Mouse (Mus musculus) intestine, embryonic 14.5 days (tissue): ENCODE measurements around the gene Stard3. TPM values are rescaled to one million over a fixed set of nuclear protein-coding genes. Genes with fewer than 3 reads are reported as not detected.

ENCODE experiments used
- ATAC-seq: fragments of 200-750 bp; cut with Nextera tagmentation; replicated peaks from 2 replicates; pipeline ENCODE4 v1.8.0; 2017; ENCODE audit warnings: low read depth, moderate number of reproducible peaks, moderate TSS enrichment, moderate library complexity; ENCODE audit not compliant: low FRiP score, low TSS enrichment
- DNase-seq: peaks from one replicate; pipeline ENCODE4 v3.0.0-alpha.2; 2018; ENCODE audit warnings: low spot score
- H3K27ac ChIP-seq: fragments of 300-500 bp; sonication (generic); 2 replicates; pipeline ENCODE4 v1.5.1; 2014; ENCODE audit warnings: low read depth, mild to moderate bottlenecking, control low read depth
- H3K27me3 ChIP-seq: fragments of 300-500 bp; sonication (generic); replicated peaks from 2 replicates; pipeline ENCODE4 v1.6.1; 2014; ENCODE audit warnings: low read length, control low read depth; ENCODE audit not compliant: control insufficient read depth, insufficient read depth
- H3K36me3 ChIP-seq: fragments of 300-500 bp; sonication (generic); 2 replicates; pipeline ENCODE4 v1.6.1; 2014; ENCODE audit warnings: low read length, control low read depth; ENCODE audit not compliant: control insufficient read depth, insufficient read depth
- H3K4me1 ChIP-seq: fragments of 300-500 bp; sonication (generic); replicated peaks from 2 replicates; pipeline ENCODE4 v1.6.1; 2014; ENCODE audit warnings: low read length, control low read depth, mixed read lengths; ENCODE audit not compliant: control insufficient read depth, insufficient read depth
- H3K4me2 ChIP-seq: fragments of 300-500 bp; sonication (generic); 2 replicates; pipeline ENCODE4 v1.6.1; 2014; ENCODE audit warnings: low read length
- H3K4me3 ChIP-seq: fragments of 300-500 bp; sonication (generic); 2 replicates; pipeline ENCODE4 v1.5.1; 2014; ENCODE audit warnings: low read depth, low read length, control low read depth, mixed read lengths
- H3K9ac ChIP-seq: fragments of 300-500 bp; sonication (generic); 2 replicates; pipeline ENCODE4 v1.6.1; 2014; ENCODE audit warnings: mild to moderate bottlenecking, low read length
- H3K9me3 ChIP-seq: fragments of 300-500 bp; sonication (generic); 2 replicates; pipeline ENCODE4 v1.6.1; 2016; ENCODE audit warnings: low read length, control low read depth; ENCODE audit not compliant: control insufficient read depth
- WGBS: fragments of 180-500 bp; shearing (Covaris S2); extraction: QIAGEN DNeasy Blood & Tissue Kit; methylation state at CpG from one replicate; pipeline ENCODE4 v1.1.7; 2014; 5-methylcytosine and 5-hydroxymethylcytosine counted together
- polyA plus RNA-seq: library from polyadenylated mRNA; unstranded; fragments of >200 nt; fragmentation: Nextera tagmentation; extraction: Ambion mirVana; gene quantifications from 2 replicates; pipeline ENCODE4 v1.2.1, GENCODE M21; 2014

Gene Stard3
- polyA plus RNA-seq, 1 experiment from 2014 or later: 40.5 TPM

- no peaks in the 10 kb centered on the region for H3K36me3 ChIP-seq
- H3K27me3 ChIP-seq: peaks cover 41% of the 10 kb centered on the region
- WGBS: 50% methylated on average over 14 of the region's 14 CpGs
- 0 out of 2 replicates have a peak, but pooled peaks cover 3% of the 10 kb centered on the region for H3K4me1 ChIP-seq
- ATAC-seq (no peak), DNase-seq (no peak)
- H3K4me2 ChIP-seq: no peak overlapping the region
- no peak overlapping the region for H3K9ac ChIP-seq
- no peak overlapping the region for H3K4me3 ChIP-seq
- no peak overlapping the region for H3K27ac ChIP-seq
- no peaks in the 10 kb centered on the region for H3K9me3 ChIP-seq
Observed at GRCm38 (mm10) chr11:98387056-98387577, 28.9 kb downstream of the Stard3 start.

- Histone ChIP-seq H3K27ac (no peak overlapping the region), H3K27me3 (peaks cover 41% of the 10 kb centered on the region), H3K4me1 (0 out of 2 replicates have a peak, but pooled peaks cover 9% of the 10 kb centered on the region), H3K36me3 (no peaks in the 10 kb centered on the region), H3K9me3 (no peaks in the 10 kb centered on the region), H3K9ac (no peak overlapping the region), H3K4me3 (no peak overlapping the region), H3K4me2 (no peak overlapping the region)
- ATAC-seq (no peak), DNase-seq (no peak)
- WGBS: 78% methylated on average over 10 of the region's 10 CpGs
Observed at GRCm38 (mm10) chr11:98388282-98388681, 30.1 kb downstream of the Stard3 start.

DNA sequence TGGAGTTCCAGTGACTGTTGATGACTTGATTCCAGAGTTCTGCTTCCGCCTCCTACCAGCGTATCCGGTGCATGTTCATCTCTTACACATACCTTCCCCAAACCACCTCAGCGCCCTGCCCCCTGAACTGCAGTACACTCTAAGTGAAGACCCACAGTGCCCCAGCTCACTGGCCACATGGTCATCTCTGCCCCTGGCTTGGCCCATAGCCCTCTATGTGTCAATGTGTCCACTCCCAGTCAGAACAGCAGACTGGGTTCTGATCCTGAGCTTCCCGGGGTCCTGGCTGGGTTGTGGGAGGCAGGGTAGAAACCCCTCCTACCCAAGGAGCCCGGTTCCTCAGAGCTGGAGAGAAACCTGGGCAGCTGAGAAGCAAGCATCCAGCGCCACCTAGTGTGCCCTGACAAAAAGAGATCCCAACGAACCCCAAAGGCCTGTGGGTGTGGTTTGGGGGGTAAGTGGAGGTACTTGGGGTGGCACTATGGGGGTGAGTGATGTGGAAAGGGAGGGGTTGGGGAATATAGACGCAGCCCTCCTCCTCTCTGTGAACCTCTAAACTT is 31.1 kb downstream of the Stard3 start:
- Histone ChIP-seq H3K9me3 (no peaks in the 10 kb centered on the region), H3K9ac (no peak overlapping the region), H3K4me3 (no peak overlapping the region), H3K4me1 (peaks cover 14% of the 10 kb centered on the region; the same call in 1 of the 2 replicates), H3K4me2 (no peak overlapping the region), H3K36me3 (no peaks in the 10 kb centered on the region), H3K27me3 (peaks cover 41% of the 10 kb centered on the region), H3K27ac (no peak overlapping the region)
- ATAC-seq: no peak
- peak; percentile 60 for DNase-seq
- WGBS: 23% methylated on average over 9 of the region's 9 CpGs

DNA sequence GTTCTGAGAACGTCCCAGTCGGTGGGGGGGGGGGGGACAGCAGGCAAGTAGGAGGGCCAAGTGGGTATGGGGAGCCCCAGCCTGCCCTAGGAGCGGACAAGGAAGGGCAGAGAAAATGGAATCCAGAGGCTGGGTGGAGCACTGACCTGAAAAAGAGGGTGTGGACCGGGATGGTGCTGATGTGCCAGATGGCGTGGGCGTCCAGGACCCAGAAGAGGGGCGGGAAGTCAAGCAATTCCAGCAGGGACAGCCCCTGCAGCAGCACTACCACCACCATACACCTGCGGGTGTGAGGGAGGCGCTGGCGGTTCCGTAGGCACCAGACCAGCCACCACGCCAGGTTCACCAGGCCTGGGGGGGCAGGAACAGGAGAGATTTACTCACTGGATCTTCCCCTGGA is 32.0 kb downstream of the Stard3 start:
- DNase-seq (no peak), ATAC-seq (no peak)
- no peaks in the 10 kb centered on the region for H3K36me3 ChIP-seq
- H3K27me3 ChIP-seq: peaks cover 40% of the 10 kb centered on the region
- H3K27ac ChIP-seq: no peak overlapping the region
- WGBS: 73% methylated on average over 12 of the region's 12 CpGs
- H3K9me3 ChIP-seq: no peaks in the 10 kb centered on the region
- no peak overlapping the region for H3K4me3 ChIP-seq
- H3K4me1 ChIP-seq: peaks cover 17% of the 10 kb centered on the region; the same call in 1 of the 2 replicates
- H3K9ac ChIP-seq: no peak overlapping the region
- H3K4me2 ChIP-seq: no peak overlapping the region

GRCm38 (mm10) chr11:98392034-98392433 is 33.9 kb downstream of the Stard3 start:
- Histone ChIP-seq H3K4me3 (no peak overlapping the region), H3K4me2 (no peak overlapping the region), H3K27ac (0 out of 2 replicates have a peak overlapping the region, but pooled peaks have one; percentile 27), H3K4me1 (peaks cover 17% of the 10 kb centered on the region; the same call in 1 of the 2 replicates), H3K9ac (no peak overlapping the region), H3K27me3 (peaks cover 21% of the 10 kb centered on the region), H3K36me3 (no peaks in the 10 kb centered on the region; the same call in 1 of the 2 replicates), H3K9me3 (no peaks in the 10 kb centered on the region)
- DNase-seq (no peak), ATAC-seq (0 out of 2 replicates have a peak, but pooled peaks have one; percentile 9)
- 14% methylated on average over 7 of the region's 8 CpGs for WGBS

- no peaks in the 10 kb centered on the region for H3K9me3 ChIP-seq
- WGBS: 52% methylated on average over 4 of the region's 4 CpGs
- ATAC-seq (no peak; the same call in 1 of the 2 replicates), DNase-seq (peak; percentile 57)
- peaks cover 15% of the 10 kb centered on the region for H3K27me3 ChIP-seq
- no peak overlapping the region for H3K9ac ChIP-seq
- H3K4me2 ChIP-seq: no peak overlapping the region
- no peak overlapping the region for H3K4me3 ChIP-seq
- peaks cover 17% of the 10 kb centered on the region; the same call in 1 of the 2 replicates for H3K4me1 ChIP-seq
- peaks cover 5% of the 10 kb centered on the region; the same call in 1 of the 2 replicates for H3K36me3 ChIP-seq
- 0 out of 2 replicates have a peak overlapping the region, but pooled peaks have one; percentile 27 for H3K27ac ChIP-seq
Observed at GRCm38 (mm10) chr11:98392645-98393044, 34.5 kb downstream of the Stard3 start.

GRCm38 (mm10) chr11:98393317-98393716 is 35.1 kb downstream of the Stard3 start:
- no peak overlapping the region for H3K27ac ChIP-seq
- 64% methylated on average over 6 of the region's 6 CpGs for WGBS
- no peak overlapping the region for H3K9ac ChIP-seq
- H3K4me2 ChIP-seq: no peak overlapping the region
- H3K36me3 ChIP-seq: peaks cover 5% of the 10 kb centered on the region; the same call in 1 of the 2 replicates
- H3K4me3 ChIP-seq: no peak overlapping the region
- H3K27me3 ChIP-seq: peaks cover 8% of the 10 kb centered on the region
- H3K4me1 ChIP-seq: peaks cover 17% of the 10 kb centered on the region; the same call in 1 of the 2 replicates
- no peak for DNase-seq
- H3K9me3 ChIP-seq: no peaks in the 10 kb centered on the region
- 0 out of 2 replicates have a peak, but pooled peaks have one; percentile 5 for ATAC-seq

DNA sequence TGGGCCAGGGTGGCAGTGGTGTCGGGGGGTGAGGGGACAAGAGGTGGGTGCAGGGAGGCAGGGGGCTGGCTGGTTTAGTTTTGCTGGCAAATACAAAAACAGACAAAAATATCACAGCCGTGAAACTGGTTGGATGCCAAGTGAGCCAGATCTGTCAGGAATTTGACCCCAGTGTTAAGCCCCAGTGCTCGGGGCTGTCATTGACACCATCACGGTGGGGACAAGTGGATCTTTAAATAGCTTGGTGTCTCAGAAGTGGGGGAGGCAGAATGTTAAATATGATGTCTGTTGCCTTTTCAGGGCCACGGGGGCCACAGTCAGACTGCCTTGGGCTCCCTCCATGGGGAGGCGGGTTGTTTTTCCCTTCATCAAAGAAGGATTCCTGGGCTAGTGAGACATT is 36.1 kb downstream of the Stard3 start:
- no peak overlapping the region for H3K4me3 ChIP-seq
- no peaks in the 10 kb centered on the region for H3K9me3 ChIP-seq
- DNase-seq: no peak
- no peak overlapping the region for H3K27ac ChIP-seq
- H3K27me3 ChIP-seq: 0 out of 2 replicates have a peak, but pooled peaks cover 5% of the 10 kb centered on the region
- H3K4me1 ChIP-seq: peaks cover 17% of the 10 kb centered on the region; the same call in 1 of the 2 replicates
- no peak overlapping the region for H3K4me2 ChIP-seq
- peaks cover 5% of the 10 kb centered on the region; the same call in 1 of the 2 replicates for H3K36me3 ChIP-seq
- WGBS: 43% methylated on average over 6 of the region's 6 CpGs
- H3K9ac ChIP-seq: no peak overlapping the region
- ATAC-seq: no peak
